Mouse (Mus musculus) kidney, adult 9 months (tissue): ENCODE measurements around the gene Mrap.

Experiments used
- DNase-seq: peaks from one replicate; pipeline ENCODE4 v3.0.0; 2022

Mrap gene

GRCm38 (mm10) chr16:90759335-90759734 is 21.3 kb downstream of the Mrap start:
- DNase-seq = no peak

GRCm38 (mm10) chr16:90760515-90760914 is 22.5 kb downstream of the Mrap start:
- peak; percentile 11 for DNase-seq

- no peak for DNase-seq
Observed at GRCm38 (mm10) chr16:90765195-90765877, 27.3 kb downstream of the Mrap start.

DNA sequence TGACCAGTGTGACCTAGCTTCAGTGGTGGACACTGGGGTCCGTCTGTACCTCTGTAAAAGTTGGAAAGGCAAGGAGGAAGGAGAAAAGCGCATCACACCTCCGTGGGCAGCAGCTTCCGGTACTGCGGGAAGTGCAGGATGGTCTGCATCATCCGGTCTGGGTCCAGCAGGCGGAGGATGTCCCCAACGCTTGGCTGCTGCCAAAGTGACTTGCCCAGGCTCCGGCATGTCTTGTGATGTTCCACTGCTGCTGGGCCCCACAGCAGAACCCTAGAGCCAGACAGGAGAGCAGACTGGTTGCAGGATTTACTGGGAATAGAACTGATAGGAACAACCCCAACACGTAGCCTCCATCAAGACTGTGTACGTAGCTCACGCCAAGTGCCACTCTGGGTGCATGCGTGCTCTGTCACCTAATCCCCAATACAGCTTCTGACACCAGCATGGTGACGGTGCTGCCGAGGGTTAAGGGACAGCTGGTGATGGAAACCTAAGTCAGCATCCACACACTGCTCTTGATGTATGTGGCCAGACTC is 29.0 kb downstream of the Mrap start:
- DNase-seq = no peak

DNA sequence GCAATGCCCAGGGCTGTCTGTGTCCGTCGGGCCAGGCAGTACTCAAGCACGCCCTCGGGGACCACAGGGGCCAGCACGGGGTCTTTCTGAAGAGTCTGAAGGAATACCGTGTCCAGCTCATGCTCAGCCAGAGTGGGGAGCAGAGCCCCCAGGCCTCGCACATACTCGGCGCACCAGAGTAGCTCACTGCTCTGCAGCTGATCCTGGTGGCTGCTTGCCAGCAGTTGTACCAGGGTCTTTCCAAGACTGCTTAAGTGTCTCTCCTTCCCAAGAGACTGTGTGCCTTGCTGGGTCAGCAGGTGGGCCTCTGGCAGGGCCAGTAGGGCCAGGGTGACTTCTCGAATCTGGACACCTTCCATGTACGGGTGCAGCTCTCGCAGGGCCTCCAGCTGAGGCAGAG is 36.2 kb downstream of the Mrap start:
- no peak for DNase-seq

DNA sequence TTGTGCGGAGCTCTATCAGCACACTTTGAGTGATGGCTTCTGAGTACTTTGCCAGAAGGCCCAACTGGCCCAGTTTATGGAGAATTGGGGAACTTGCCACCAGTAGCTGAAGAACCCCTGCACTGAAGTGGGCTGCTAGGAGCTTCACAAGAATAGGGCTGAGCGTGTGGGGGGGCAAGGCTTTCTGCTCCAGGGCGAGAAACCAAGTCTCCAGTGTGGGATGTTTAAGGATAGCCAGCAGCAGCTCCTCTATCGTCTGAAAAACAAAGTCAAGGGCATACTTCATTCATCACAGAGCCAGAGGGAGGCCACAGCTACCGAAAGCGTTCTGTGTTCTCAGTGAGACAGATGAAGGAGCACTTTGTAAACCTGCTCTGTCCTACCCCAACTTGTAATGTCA is 36.6 kb downstream of the Mrap start:
- no peak for DNase-seq

- no peak for DNase-seq
Observed at GRCm38 (mm10) chr16:90775946-90776520, 38.0 kb downstream of the Mrap start.

DNA sequence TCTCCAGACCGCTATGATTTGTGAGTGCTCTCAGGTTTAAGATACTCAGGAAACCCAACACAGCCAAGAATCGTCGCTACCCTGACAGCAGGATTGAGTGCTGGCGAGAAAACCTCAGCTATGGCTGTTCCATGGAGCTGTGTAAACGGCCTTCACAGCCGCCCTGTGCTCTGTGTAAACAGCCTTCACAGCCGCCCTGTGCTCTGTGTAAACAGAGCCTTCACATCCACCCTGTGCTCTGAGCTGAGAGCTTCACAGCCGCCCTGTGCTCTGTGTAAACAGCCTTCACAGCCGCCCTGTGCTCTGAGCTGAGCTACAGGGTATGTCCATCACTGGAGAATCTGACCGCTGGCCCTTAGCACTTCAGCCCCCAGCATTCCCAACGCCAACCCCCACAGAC is 41.8 kb downstream of the Mrap start:
- DNase-seq = no peak

GRCm38 (mm10) chr16:90783302-90783701 is 45.3 kb downstream of the Mrap start:
- peak; percentile 22 for DNase-seq

GRCm38 (mm10) chr16:90785257-90785656 is 47.2 kb downstream of the Mrap start:
- no peak for DNase-seq

- no peak for DNase-seq
Observed at GRCm38 (mm10) chr16:90788580-90788979, 50.6 kb downstream of the Mrap start.

GRCm38 (mm10) chr16:90790946-90791345 is 52.9 kb downstream of the Mrap start:
- DNase-seq = no peak

DNA sequence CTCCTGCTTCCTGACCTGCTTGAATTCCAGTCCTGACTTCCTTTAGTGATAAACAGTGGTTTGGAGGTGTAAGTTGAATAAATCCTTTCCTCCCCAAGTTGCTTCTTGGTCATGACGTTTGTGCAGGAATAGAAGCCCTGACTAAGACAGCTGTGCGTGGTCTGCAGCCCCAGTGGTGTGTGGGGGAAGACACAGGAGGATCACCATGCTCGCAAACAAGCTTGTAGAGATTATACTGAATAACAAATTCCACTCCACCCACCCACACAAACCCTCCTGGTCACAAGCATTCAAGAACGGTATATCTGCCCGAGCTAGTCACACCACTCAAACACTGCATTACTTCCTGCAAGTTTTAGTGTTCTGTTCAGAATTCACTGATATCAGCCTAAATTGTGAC is 54.1 kb downstream of the Mrap start:
- no peak for DNase-seq

- peak; percentile 80 for DNase-seq
Observed at GRCm38 (mm10) chr16:90792500-90792899, 54.5 kb downstream of the Mrap start.

DNA sequence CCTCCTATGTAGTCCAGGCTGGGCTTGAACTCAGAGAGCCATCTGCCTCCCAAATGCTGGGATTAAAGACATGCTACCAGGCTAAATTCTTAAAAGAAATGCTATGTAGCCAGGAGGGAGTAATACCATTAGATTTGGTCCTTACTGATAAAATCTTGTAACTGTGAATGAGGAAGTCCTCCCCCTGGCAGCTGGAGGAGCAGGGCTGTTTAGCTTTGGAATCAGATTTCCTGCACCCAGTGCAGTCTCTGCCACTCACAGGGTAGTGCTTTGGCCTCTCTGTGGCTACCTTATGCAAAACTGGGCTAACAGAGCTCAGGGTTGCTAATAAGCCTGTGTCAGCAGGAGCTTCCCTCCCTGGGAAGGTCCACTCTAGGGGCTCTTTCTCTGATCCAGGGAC is 56.7 kb downstream of the Mrap start:
- no peak for DNase-seq

GRCm38 (mm10) chr16:90798446-90798845 is 60.4 kb downstream of the Mrap start:
- DNase-seq = no peak

- DNase-seq = no peak
Observed at GRCm38 (mm10) chr16:90798848-90799247, 60.8 kb downstream of the Mrap start.
